27 mouse cellular contexts compared by ENCODE assay signal in the genomic region with DNA sequence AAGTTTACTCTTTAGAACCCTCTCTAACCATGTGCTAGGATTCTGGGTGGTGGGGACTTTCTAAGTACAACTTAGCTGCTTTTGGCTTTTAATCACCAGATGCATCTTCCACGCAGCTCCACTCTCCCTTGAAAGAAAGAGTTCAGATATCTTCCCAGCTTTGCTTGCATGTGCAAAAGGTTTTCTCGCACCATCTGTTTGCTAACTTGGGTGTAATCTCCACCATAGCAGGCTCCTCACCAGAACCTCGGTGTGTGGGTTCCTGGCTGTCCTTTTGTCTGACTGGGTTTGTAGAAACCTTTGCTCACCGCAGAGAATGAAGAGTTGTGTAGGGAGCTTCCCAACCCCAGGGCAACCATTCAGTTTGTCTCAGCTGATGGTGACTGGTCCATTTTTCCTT.
DNase-seq lines count a peak whose midpoint lies in the region; TF ChIP-seq lines count a peak whose summit lies in the region.
"Had no signal": no experiment of that assay in that cellular context is flagged by ENCODE, and none has a peak within 500 bp of the region (broad histone marks: within the 10 kb centered on the region; RNA-seq: fewer than 3 reads in every experiment).

No protein-coding gene starts in this region.

- no peak overlapping the region for H3K4me3 ChIP-seq in left cerebral cortex, adult 2 months
- H3K4me3 ChIP-seq: embryonic facial prominence, embryonic 10.5 days; embryonic facial prominence, embryonic 13.5 days; erythroblast, embryonic 14.5 days; forebrain, embryonic 12.5 days; forebrain, embryonic 15.5 days; heart, embryonic 12.5 days; heart, embryonic 15.5 days; hindbrain, embryonic 10.5 days; hindbrain, embryonic 13.5 days had no signal

- intact Hi-C loops in left cerebral cortex, postnatal 36 days (cut with DNase I), result no loop called here
- intact Hi-C loops in left cerebral cortex, adult 2 months (cut with DNase I), result no loop called here

- H3K27ac ChIP-seq in left cerebral cortex, adult 2 months, result no peak overlapping the region
- H3K27ac ChIP-seq: embryonic facial prominence, embryonic 10.5 days; embryonic facial prominence, embryonic 13.5 days; forebrain, embryonic 12.5 days; forebrain, embryonic 15.5 days; heart, embryonic 15.5 days; hindbrain, embryonic 10.5 days; hindbrain, embryonic 13.5 days had no signal

- DNase-seq in frontal cortex, postnatal 36 days (ENCODE audit: low spot score in 2 of 2), result peak; percentile 15 to 48
- no peak for DNase-seq in frontal cortex, postnatal 10 days (ENCODE audit: low spot score in 2 of 2)
- peak; percentile 9 to 10 for DNase-seq in left cerebral cortex, postnatal 36 days (ENCODE audit: low spot score in 2 of 2)
- DNase-seq in left cerebral cortex, adult 2 months (ENCODE audit: extremely low spot score in 1 of 2, low spot score in 2 of 2), result no peak
- peak; percentile 8 for DNase-seq in right cerebral cortex, postnatal 25 days
- no peak for DNase-seq in right cerebral cortex, postnatal 10 days (ENCODE audit: low spot score in 2 of 2)
- DNase-seq in layer of hippocampus, postnatal 14 days (ENCODE audit: low spot score in 2 of 2), result no peak
- DNase-seq: adrenal gland, adult 2 months; adrenal gland, postnatal 14 days; cerebellum, adult 11-12 months; cerebellum, adult 8-10 months; cerebellum, postnatal 10 days; cerebellum, postnatal 36 days; embryo, embryonic 11 days; gastrocnemius, postnatal 25 days; heart, adult 18-20 months; heart, postnatal 10 days; heart, postnatal 36 days had no signal

- no peak for TF ChIP-seq CTCF in left cerebral cortex, adult 2 months (IDR thresholded peaks at IDR 0.05)

Comparison
In these comparisons a context has a peak if more than half of its experiments do, and no peak if none do; other contexts are left out.
1. DNase-seq: peak in frontal cortex, postnatal 36 days (2 of 2), left cerebral cortex, postnatal 36 days (2 of 2) and right cerebral cortex, postnatal 25 days (single experiment); none in frontal cortex, postnatal 10 days (0 of 2), left cerebral cortex, adult 2 months (0 of 2), right cerebral cortex, postnatal 10 days (0 of 2) and layer of hippocampus, postnatal 14 days (0 of 2).